Mouse (Mus musculus): ENCODE data around the gene Egfr. TPM values are rescaled to one million over a fixed set of nuclear protein-coding genes. Genes with fewer than 3 reads are reported as not detected.

Gene Egfr
- polyA plus RNA-seq, 1 experiment from 2014 or later, result 4.6 TPM

- H3K36me3 ChIP-seq (ENCODE audit: control insufficient read depth, insufficient read depth, low read length), result no peaks in the 10 kb centered on the region
- H3K9me3 ChIP-seq (ENCODE audit: control insufficient read depth, low read length), result no peaks in the 10 kb centered on the region
- WGBS, result 86% methylated on average over 9 of the region's 9 CpGs
Measured at GRCm38 (mm10) chr11:16816414-16816813, 64.4 kb downstream of the Egfr start.

GRCm38 (mm10) chr11:16817336-16818034, 65.5 kb downstream of the Egfr start:
- H3K9ac ChIP-seq (replicated peaks; ENCODE audit: low read depth, low read length), result no peak overlapping the region
- no peaks in the 10 kb centered on the region for H3K4me1 ChIP-seq (ENCODE audit: control insufficient read depth, insufficient read depth, low read length)
- no peak overlapping the region for H3K27ac ChIP-seq (ENCODE audit: low read depth, low read length)
- H3K4me2 ChIP-seq (ENCODE audit: low read depth, low read length), result no peak overlapping the region
- H3K4me3 ChIP-seq (ENCODE audit: low read depth, low read length), result no peak overlapping the region
- 92% methylated on average over 6 of the region's 6 CpGs for WGBS
- H3K9me3 ChIP-seq (ENCODE audit: control insufficient read depth, low read length), result no peaks in the 10 kb centered on the region
- H3K36me3 ChIP-seq (ENCODE audit: control insufficient read depth, insufficient read depth, low read length), result no peaks in the 10 kb centered on the region
- no peaks in the 10 kb centered on the region for H3K27me3 ChIP-seq (ENCODE audit: control insufficient read depth, insufficient read depth, low read length)
- ATAC-seq (ENCODE audit: low read depth), result no peak

More at GRCm38 (mm10) chr11:16816414-16816813, 64.4 kb downstream of the Egfr start:
- no peak for ATAC-seq (ENCODE audit: low read depth)
- Histone ChIP-seq H3K4me3 (ENCODE audit: low read depth, low read length) (no peak overlapping the region), H3K27ac (ENCODE audit: low read depth, low read length) (no peak overlapping the region), H3K27me3 (ENCODE audit: control insufficient read depth, insufficient read depth, low read length) (no peaks in the 10 kb centered on the region), H3K4me2 (ENCODE audit: low read depth, low read length) (no peak overlapping the region), H3K9ac (replicated peaks; ENCODE audit: low read depth, low read length) (no peak overlapping the region), H3K4me1 (ENCODE audit: control insufficient read depth, insufficient read depth, low read length) (no peaks in the 10 kb centered on the region)

GRCm38 (mm10) chr11:16819424-16819823, 67.4 kb downstream of the Egfr start:
- ATAC-seq (ENCODE audit: low read depth), result no peak
- no peak overlapping the region for H3K9ac ChIP-seq (replicated peaks; ENCODE audit: low read depth, low read length)
- H3K27me3 ChIP-seq (ENCODE audit: control insufficient read depth, insufficient read depth, low read length), result no peaks in the 10 kb centered on the region
- no peaks in the 10 kb centered on the region for H3K9me3 ChIP-seq (ENCODE audit: control insufficient read depth, low read length)
- H3K36me3 ChIP-seq (ENCODE audit: control insufficient read depth, insufficient read depth, low read length), result no peaks in the 10 kb centered on the region
- H3K4me2 ChIP-seq (ENCODE audit: low read depth, low read length), result no peak overlapping the region
- no peaks in the 10 kb centered on the region for H3K4me1 ChIP-seq (ENCODE audit: control insufficient read depth, insufficient read depth, low read length)
- no peak overlapping the region for H3K4me3 ChIP-seq (ENCODE audit: low read depth, low read length)
- WGBS, result 84% methylated on average over 1 of the region's 1 CpGs
- H3K27ac ChIP-seq (ENCODE audit: low read depth, low read length), result no peak overlapping the region

DNA sequence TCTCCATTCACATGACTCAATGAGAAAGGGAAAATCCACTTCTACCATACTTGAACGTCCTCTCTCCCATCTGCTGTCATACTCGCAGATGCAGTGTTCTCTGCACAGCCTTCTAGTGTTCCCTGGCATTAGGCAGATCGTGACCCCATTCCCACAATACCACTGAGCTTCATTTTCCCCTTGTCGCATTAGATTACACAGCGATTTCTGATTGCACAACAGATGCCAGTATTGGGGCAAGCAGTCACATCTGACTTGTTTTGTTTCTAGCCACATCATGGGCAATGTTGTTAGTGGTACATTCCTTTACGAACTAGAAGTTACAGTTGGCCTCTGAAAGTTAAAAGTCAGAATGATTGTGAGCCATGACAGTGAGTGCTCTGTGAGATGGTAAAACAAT, 68.1 kb downstream of the Egfr start:
- ATAC-seq (ENCODE audit: low read depth), result no peak
- Histone ChIP-seq H3K4me2 (ENCODE audit: low read depth, low read length) (no peak overlapping the region), H3K4me3 (ENCODE audit: low read depth, low read length) (no peak overlapping the region), H3K4me1 (ENCODE audit: control insufficient read depth, insufficient read depth, low read length) (no peaks in the 10 kb centered on the region), H3K27me3 (ENCODE audit: control insufficient read depth, insufficient read depth, low read length) (no peaks in the 10 kb centered on the region), H3K27ac (ENCODE audit: low read depth, low read length) (no peak overlapping the region), H3K9ac (replicated peaks; ENCODE audit: low read depth, low read length) (no peak overlapping the region), H3K36me3 (ENCODE audit: control insufficient read depth, insufficient read depth, low read length) (no peaks in the 10 kb centered on the region), H3K9me3 (ENCODE audit: control insufficient read depth, low read length) (no peaks in the 10 kb centered on the region)
- WGBS, result 89% methylated on average over 6 of the region's 6 CpGs

- H3K9ac ChIP-seq (replicated peaks; ENCODE audit: low read depth, low read length), result no peak overlapping the region
- H3K4me1 ChIP-seq (ENCODE audit: control insufficient read depth, insufficient read depth, low read length), result no peaks in the 10 kb centered on the region
- H3K36me3 ChIP-seq (ENCODE audit: control insufficient read depth, insufficient read depth, low read length), result no peaks in the 10 kb centered on the region
- H3K9me3 ChIP-seq (ENCODE audit: control insufficient read depth, low read length), result no peaks in the 10 kb centered on the region
- H3K4me3 ChIP-seq (ENCODE audit: low read depth, low read length), result no peak overlapping the region
- H3K27me3 ChIP-seq (ENCODE audit: control insufficient read depth, insufficient read depth, low read length), result no peaks in the 10 kb centered on the region
- ATAC-seq (ENCODE audit: low read depth), result no peak
- no peak overlapping the region for H3K4me2 ChIP-seq (ENCODE audit: low read depth, low read length)
- WGBS, result 90% methylated on average over 6 of the region's 6 CpGs
- no peak overlapping the region for H3K27ac ChIP-seq (ENCODE audit: low read depth, low read length)
Measured at GRCm38 (mm10) chr11:16821668-16822254, 69.8 kb downstream of the Egfr start.

DNA sequence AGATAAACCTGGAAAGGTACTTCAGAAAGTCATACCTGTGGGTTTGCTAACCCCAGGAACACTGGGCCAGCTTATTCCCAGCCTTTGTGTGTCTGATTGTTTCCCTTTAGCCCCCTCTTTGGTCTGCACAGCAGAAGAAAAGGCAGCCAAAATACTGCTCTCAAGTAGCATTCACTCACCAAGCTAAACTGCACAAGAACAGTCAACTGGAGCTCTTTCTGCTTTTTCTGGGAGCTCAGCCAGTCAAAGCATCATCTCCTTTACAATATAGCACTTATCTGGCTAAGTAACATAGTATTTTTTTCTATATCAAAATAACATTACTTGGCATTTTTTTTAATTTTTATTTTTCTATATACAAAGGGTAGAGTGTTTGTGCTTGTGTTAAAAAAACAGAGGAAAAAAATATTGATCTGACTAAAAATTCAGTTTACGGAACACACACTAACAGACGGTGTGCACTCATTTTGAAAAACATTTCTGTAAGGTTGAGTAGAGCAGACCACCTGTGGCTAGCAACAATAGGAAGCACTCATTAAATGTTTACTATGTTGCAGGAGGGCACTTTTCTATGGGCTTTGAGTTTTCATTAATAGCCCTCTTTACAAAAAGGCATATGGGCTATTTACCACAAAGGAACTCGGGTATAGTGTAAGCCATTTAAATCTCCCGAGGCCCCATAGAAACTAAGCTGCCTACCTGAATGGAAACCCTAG, 72.0 kb downstream of the Egfr start:
- 31% methylated on average over 4 of the region's 4 CpGs for WGBS
- H3K36me3 ChIP-seq (ENCODE audit: control insufficient read depth, insufficient read depth, low read length), result no peaks in the 10 kb centered on the region
- H3K4me1 ChIP-seq (ENCODE audit: control insufficient read depth, insufficient read depth, low read length), result no peaks in the 10 kb centered on the region
- H3K4me2 ChIP-seq (ENCODE audit: low read depth, low read length), result no peak overlapping the region
- H3K9ac ChIP-seq (replicated peaks; ENCODE audit: low read depth, low read length), result no peak overlapping the region
- H3K9me3 ChIP-seq (ENCODE audit: control insufficient read depth, low read length), result no peaks in the 10 kb centered on the region
- H3K4me3 ChIP-seq (ENCODE audit: low read depth, low read length), result no peak overlapping the region
- H3K27ac ChIP-seq (ENCODE audit: low read depth, low read length), result no peak overlapping the region
- no peak for ATAC-seq (ENCODE audit: low read depth)
- H3K27me3 ChIP-seq (ENCODE audit: control insufficient read depth, insufficient read depth, low read length), result no peaks in the 10 kb centered on the region

- Histone ChIP-seq H3K4me3 (ENCODE audit: low read depth, low read length) (no peak overlapping the region), H3K27ac (ENCODE audit: low read depth, low read length) (no peak overlapping the region), H3K4me2 (ENCODE audit: low read depth, low read length) (no peak overlapping the region), H3K27me3 (ENCODE audit: control insufficient read depth, insufficient read depth, low read length) (no peaks in the 10 kb centered on the region), H3K9ac (replicated peaks; ENCODE audit: low read depth, low read length) (no peak overlapping the region), H3K36me3 (ENCODE audit: control insufficient read depth, insufficient read depth, low read length) (no peaks in the 10 kb centered on the region), H3K4me1 (ENCODE audit: control insufficient read depth, insufficient read depth, low read length) (no peaks in the 10 kb centered on the region), H3K9me3 (ENCODE audit: control insufficient read depth, low read length) (no peaks in the 10 kb centered on the region)
- WGBS, result 92% methylated on average over 3 of the region's 3 CpGs
- no peak for ATAC-seq (ENCODE audit: low read depth)
Measured at GRCm38 (mm10) chr11:16829468-16829867, 77.5 kb downstream of the Egfr start.

GRCm38 (mm10) chr11:16830531-16831227, 78.7 kb downstream of the Egfr start:
- no peak overlapping the region for H3K4me2 ChIP-seq (ENCODE audit: low read depth, low read length)
- H3K4me1 ChIP-seq (ENCODE audit: control insufficient read depth, insufficient read depth, low read length), result no peaks in the 10 kb centered on the region
- H3K9me3 ChIP-seq (ENCODE audit: control insufficient read depth, low read length), result no peaks in the 10 kb centered on the region
- 71% methylated on average over 8 of the region's 8 CpGs for WGBS
- no peak overlapping the region for H3K4me3 ChIP-seq (ENCODE audit: low read depth, low read length)
- H3K36me3 ChIP-seq (ENCODE audit: control insufficient read depth, insufficient read depth, low read length), result no peaks in the 10 kb centered on the region
- no peak overlapping the region for H3K9ac ChIP-seq (replicated peaks; ENCODE audit: low read depth, low read length)
- no peaks in the 10 kb centered on the region for H3K27me3 ChIP-seq (ENCODE audit: control insufficient read depth, insufficient read depth, low read length)
- ATAC-seq (ENCODE audit: low read depth), result no peak
- no peak overlapping the region for H3K27ac ChIP-seq (ENCODE audit: low read depth, low read length)
